Mouse (Mus musculus) limb, embryonic 12.5 days (tissue): ENCODE measurements around the gene Mllt1. TPM values are rescaled to one million over a fixed set of nuclear protein-coding genes. Genes with fewer than 3 reads are reported as not detected.

ENCODE experiments used
- ATAC-seq: fragments of 200-750 bp; cut with Nextera tagmentation; 2 replicates; pipeline ENCODE4 v1.8.0; 2017; ENCODE audit warnings: low read depth, moderate TSS enrichment; ENCODE audit not compliant: insufficient number of reproducible peaks, insufficient read depth, low FRiP score, low TSS enrichment
- H3K27ac ChIP-seq: fragments of 300-500 bp; sonication (generic); 2 replicates; pipeline ENCODE4 v1.5.1; 2016; ENCODE audit warnings: mild to moderate bottlenecking, moderate library complexity
- H3K27me3 ChIP-seq: fragments of 300-500 bp; sonication (generic); 2 replicates; pipeline ENCODE4 v1.6.1; 2016; ENCODE audit warnings: mild to moderate bottlenecking, moderate library complexity
- H3K36me3 ChIP-seq: fragments of 300-500 bp; sonication (generic); 2 replicates; pipeline ENCODE4 v1.6.1; 2016; ENCODE audit warnings: mild to moderate bottlenecking, moderate library complexity
- H3K4me1 ChIP-seq: fragments of 300-500 bp; sonication (generic); replicated peaks from 2 replicates; pipeline ENCODE4 v1.6.1; 2016
- H3K4me2 ChIP-seq: fragments of 300-500 bp; sonication (generic); 2 replicates; pipeline ENCODE4 v1.6.1; 2016; ENCODE audit warnings: mild to moderate bottlenecking, moderate library complexity
- H3K4me3 ChIP-seq: fragments of 300-500 bp; sonication (generic); replicated peaks from 2 replicates; pipeline ENCODE4 v1.5.1; 2016; ENCODE audit warnings: mild to moderate bottlenecking
- H3K9ac ChIP-seq: fragments of 300-500 bp; sonication (generic); replicated peaks from 2 replicates; pipeline ENCODE4 v1.6.1; 2016; ENCODE audit warnings: mild to moderate bottlenecking, moderate library complexity
- H3K9me3 ChIP-seq: fragments of 300-500 bp; sonication (generic); 2 replicates; pipeline ENCODE4 v1.6.1; 2016; ENCODE audit warnings: mild to moderate bottlenecking, moderate library complexity
- whole genome bisulfite sequencing: fragments of 180-500 bp; shearing (Covaris S2); methylation state at CpG from one replicate; pipeline ENCODE4 v1.1.7; 2016; 5-methylcytosine and 5-hydroxymethylcytosine counted together
- polyA plus RNA-seq: library from polyadenylated mRNA; unstranded; fragments of >200 nt; fragmentation: Nextera tagmentation; extraction: Ambion mirVana; gene quantifications from 2 replicates; pipeline ENCODE4 v1.2.1, GENCODE M21; 2016

The Mllt1 gene
- polyA plus RNA-seq, result 93.0 and 97.1 TPM in 2 replicates

GRCm38 (mm10) chr17:56935363-56936131 lies at the start of gene Mllt1:
Gene Mllt1 (minus strand): TSS chr17:56935415.
- Histone ChIP-seq H3K4me2 (peak within 1 kb of the TSS; percentile 91), H3K27me3 (no peaks in the 10 kb centered on the region), H3K4me3 (peak within 1 kb of the TSS; percentile 94), H3K9me3 (0 out of 2 replicates have a peak, but pooled peaks cover 2% of the 10 kb centered on the region), H3K27ac (peak within 1 kb of the TSS; percentile 83), H3K4me1 (peaks cover 24% of the 10 kb centered on the region), H3K36me3 (peaks cover 13% of the 10 kb centered on the region; the same call in 1 of the 2 replicates), H3K9ac (peak within 1 kb of the TSS; percentile 97)
- ATAC-seq, result peak; percentile 97
- WGBS, result 3% methylated on average over 76 of the region's 76 CpGs

GRCm38 (mm10) chr17:56984886-56985285 lies 49.7 kb upstream of the Mllt1 start:
- H3K9me3 ChIP-seq, result no peaks in the 10 kb centered on the region
- no peak overlapping the region for H3K9ac ChIP-seq
- no peaks in the 10 kb centered on the region for H3K36me3 ChIP-seq
- H3K4me3 ChIP-seq, result no peak overlapping the region
- H3K4me1 ChIP-seq, result no peaks in the 10 kb centered on the region
- 74% methylated on average over 9 of the region's 9 CpGs for WGBS
- no peaks in the 10 kb centered on the region for H3K27me3 ChIP-seq
- no peak overlapping the region for H3K27ac ChIP-seq
- H3K4me2 ChIP-seq, result no peak overlapping the region
- ATAC-seq, result no peak

- Histone ChIP-seq H3K27me3 (no peaks in the 10 kb centered on the region), H3K4me2 (no peak within 1 kb of the TSS), H3K4me1 (peaks cover 4% of the 10 kb centered on the region; the same call in 1 of the 2 replicates), H3K36me3 (no peaks in the 10 kb centered on the region), H3K9me3 (no peaks in the 10 kb centered on the region), H3K4me3 (no peak within 1 kb of the TSS), H3K9ac (no peak within 1 kb of the TSS), H3K27ac (no peak within 1 kb of the TSS)
- 74% methylated on average over 5 of the region's 5 CpGs for WGBS
- no peak for ATAC-seq
Measured at GRCm38 (mm10) chr17:56982013-56982412, 46.8 kb upstream of the Mllt1 start, which contains the start of gene Acer1. Gene Acer1 (minus strand): TSS chr17:56982126.

GRCm38 (mm10) chr17:56981049-56981448 lies 45.8 kb upstream of the Mllt1 start:
- Histone ChIP-seq H3K36me3 (no peaks in the 10 kb centered on the region), H3K27ac (no peak overlapping the region), H3K4me2 (no peak overlapping the region), H3K4me3 (no peak overlapping the region), H3K4me1 (peaks cover 4% of the 10 kb centered on the region; the same call in 1 of the 2 replicates), H3K27me3 (no peaks in the 10 kb centered on the region), H3K9me3 (no peaks in the 10 kb centered on the region), H3K9ac (no peak overlapping the region)
- 68% methylated on average over 7 of the region's 7 CpGs for WGBS
- no peak for ATAC-seq

GRCm38 (mm10) chr17:56979524-56979923 lies 44.3 kb upstream of the Mllt1 start:
- no peaks in the 10 kb centered on the region for H3K36me3 ChIP-seq
- H3K4me1 ChIP-seq, result peaks cover 4% of the 10 kb centered on the region; the same call in 1 of the 2 replicates
- WGBS, result 35% methylated on average over 4 of the region's 8 CpGs
- H3K9me3 ChIP-seq, result no peaks in the 10 kb centered on the region
- no peak overlapping the region for H3K9ac ChIP-seq
- H3K27ac ChIP-seq, result no peak overlapping the region
- ATAC-seq, result no peak
- H3K4me3 ChIP-seq, result no peak overlapping the region
- no peak overlapping the region for H3K4me2 ChIP-seq
- no peaks in the 10 kb centered on the region for H3K27me3 ChIP-seq

GRCm38 (mm10) chr17:56976531-56977390 lies 41.5 kb upstream of the Mllt1 start:
- Histone ChIP-seq H3K4me2 (no peak overlapping the region), H3K27me3 (no peaks in the 10 kb centered on the region), H3K27ac (no peak overlapping the region), H3K9ac (no peak overlapping the region), H3K36me3 (no peaks in the 10 kb centered on the region), H3K9me3 (no peaks in the 10 kb centered on the region), H3K4me3 (no peak overlapping the region), H3K4me1 (peaks cover 4% of the 10 kb centered on the region; the same call in 1 of the 2 replicates)
- no peak for ATAC-seq
- 84% methylated on average over 8 of the region's 8 CpGs for WGBS

- Histone ChIP-seq H3K9me3 (no peaks in the 10 kb centered on the region), H3K9ac (no peak overlapping the region), H3K4me3 (no peak overlapping the region), H3K36me3 (no peaks in the 10 kb centered on the region), H3K4me2 (no peak overlapping the region), H3K4me1 (peaks cover 4% of the 10 kb centered on the region; the same call in 1 of the 2 replicates), H3K27me3 (no peaks in the 10 kb centered on the region), H3K27ac (no peak overlapping the region)
- WGBS, result 81% methylated on average over 3 of the region's 3 CpGs
- no peak for ATAC-seq
Measured at GRCm38 (mm10) chr17:56975391-56975790, 40.2 kb upstream of the Mllt1 start.

- no peaks in the 10 kb centered on the region for H3K9me3 ChIP-seq
Measured at GRCm38 (mm10) chr17:56974708-56975240, 39.6 kb upstream of the Mllt1 start.

GRCm38 (mm10) chr17:56973956-56974707 lies 38.9 kb upstream of the Mllt1 start:
- Histone ChIP-seq H3K4me1 (no peaks in the 10 kb centered on the region), H3K9me3 (no peaks in the 10 kb centered on the region), H3K36me3 (no peaks in the 10 kb centered on the region), H3K9ac (no peak overlapping the region), H3K4me3 (no peak overlapping the region), H3K4me2 (no peak overlapping the region), H3K27me3 (peaks cover 10% of the 10 kb centered on the region; the same call in 1 of the 2 replicates), H3K27ac (no peak overlapping the region)
- whole genome bisulfite sequencing, result 66% methylated on average over 13 of the region's 14 CpGs
- no peak for ATAC-seq

More at GRCm38 (mm10) chr17:56974708-56975240, 39.6 kb upstream of the Mllt1 start:
- peaks cover 4% of the 10 kb centered on the region; the same call in 1 of the 2 replicates for H3K4me1 ChIP-seq
- H3K36me3 ChIP-seq, result no peaks in the 10 kb centered on the region
- H3K27me3 ChIP-seq, result peaks cover 4% of the 10 kb centered on the region; the same call in 1 of the 2 replicates
- no peak for ATAC-seq
- no peak overlapping the region for H3K4me3 ChIP-seq
- H3K4me2 ChIP-seq, result no peak overlapping the region
- H3K27ac ChIP-seq, result no peak overlapping the region
- 73% methylated on average over 5 of the region's 5 CpGs for WGBS
- H3K9ac ChIP-seq, result no peak overlapping the region

- Histone ChIP-seq H3K4me2 (no peak overlapping the region), H3K4me1 (no peaks in the 10 kb centered on the region), H3K9ac (no peak overlapping the region), H3K27me3 (peaks cover 10% of the 10 kb centered on the region; the same call in 1 of the 2 replicates), H3K27ac (no peak overlapping the region), H3K36me3 (no peaks in the 10 kb centered on the region), H3K9me3 (no peaks in the 10 kb centered on the region), H3K4me3 (no peak overlapping the region)
- ATAC-seq, result no peak
- WGBS, result 62% methylated on average over 5 of the region's 5 CpGs
Measured at GRCm38 (mm10) chr17:56970081-56970480, 34.9 kb upstream of the Mllt1 start.
